Mouse (Mus musculus) CH12.LX (cell line): ENCODE results near the gene 3100002H09Rik.

Source experiments
- CHD1 ChIP-seq: IDR thresholded peaks from 2 replicates; pipeline ENCODE4 v1.6.1; 2012; ENCODE audit warnings: low read depth, low read length, improper control_type of control experiment, inconsistent platforms
- CHD2 ChIP-seq: IDR thresholded peaks from 2 replicates; pipeline ENCODE4 v1.6.1; 2011; ENCODE audit warnings: low read length, improper control_type of control experiment
- CTCF ChIP-seq, 2 experiments: IDR thresholded peaks in 1 of 2; conservative IDR thresholded peaks in 1 of 2; 2 replicates each; pipeline ENCODE4 v1.5.1; 2011 to 2012; ENCODE audit warnings: low read depth in 2 of 2, low read length in 2 of 2, improper control_type of control experiment in 1 of 2, inconsistent platforms in 1 of 2, mild to moderate bottlenecking in 1 of 2, moderate library complexity in 1 of 2
- EP300 ChIP-seq: IDR thresholded peaks from 2 replicates; pipeline ENCODE4 v1.6.1; 2011; ENCODE audit warnings: low read length, improper control_type of control experiment
- MAZ ChIP-seq: IDR thresholded peaks from 2 replicates; pipeline ENCODE4 v1.6.1; 2012; ENCODE audit warnings: low read depth, mild to moderate bottlenecking, inconsistent platforms, low read length, improper control_type of control experiment, moderate library complexity
- MYC ChIP-seq: IDR thresholded peaks from 2 replicates; pipeline ENCODE4 v1.6.1; 2011; ENCODE audit warnings: low read depth, mild to moderate bottlenecking, improper control_type of control experiment, low read length

DNA sequence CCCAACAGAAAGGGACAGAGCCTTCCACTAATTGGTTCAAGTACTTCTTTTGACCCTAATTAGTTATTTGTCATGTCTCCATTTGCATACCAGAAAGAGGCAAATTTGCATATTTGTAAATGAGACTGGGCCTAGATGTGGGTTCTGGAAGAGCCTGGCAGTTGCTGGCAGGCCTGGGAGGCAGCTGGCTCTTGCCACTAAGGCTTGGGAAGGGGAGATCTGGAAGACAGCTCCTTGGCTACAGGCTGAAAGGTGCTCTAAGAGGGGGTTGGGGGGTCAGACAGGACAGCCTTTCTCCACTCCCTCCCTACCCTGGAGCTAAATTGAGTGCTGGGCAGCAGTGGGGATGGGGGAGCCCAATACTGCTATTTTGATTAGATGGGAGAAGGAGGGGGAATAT, 17.4 kb downstream of the 3100002H09Rik start:
- no peak for TF ChIP-seq CTCF (conservative IDR thresholded peaks at IDR 0.05 in 1 of 2, IDR thresholded peaks at IDR 0.05 in 1 of 2; ENCODE audit: low read depth in 2 of 2, low read length in 2 of 2)
- no peak for TF ChIP-seq EP300
- TF ChIP-seq MAZ = no peak
- no peak for TF ChIP-seq MYC
- TF ChIP-seq CHD2 = no peak
- TF ChIP-seq CHD1 = no peak
